Comparison of ENCODE assay signal across 9 mouse cellular contexts in genomic region chrX:7673578-7674281, GRCm38 (mm10). TPM values are rescaled to one million over a fixed set of nuclear protein-coding genes. Genes with fewer than 3 reads are reported as not detected.
DNase-seq lines count a peak whose midpoint lies in the region; ATAC-seq and TF ChIP-seq lines count a peak whose summit lies in the region.
"Had no signal": no experiment of that assay in that cellular context is flagged by ENCODE, and none has a peak within 500 bp of the region (broad histone marks: within the 10 kb centered on the region; RNA-seq: fewer than 3 reads in every experiment).

No protein-coding gene starts in this region.

- peak overlapping the region; percentile 39; the same call in 1 of the 2 replicates for H3K4me2 ChIP-seq in hindbrain, embryonic 12.5 days (replicated peaks)
- no peak overlapping the region for H3K4me2 ChIP-seq in hindbrain, embryonic 16.5 days (ENCODE audit: low read length)
- peak overlapping the region; percentile 46 for H3K4me2 ChIP-seq in lung, postnatal 0 days (replicated peaks; ENCODE audit: low read depth, low read length)

- H3K4me1 ChIP-seq in hindbrain, embryonic 12.5 days, result no peaks in the 10 kb centered on the region
- no peaks in the 10 kb centered on the region for H3K4me1 ChIP-seq in hindbrain, embryonic 16.5 days (ENCODE audit: control insufficient read depth, insufficient read depth, low read depth, low read length)
- H3K4me1 ChIP-seq in ES-E14 (ENCODE audit: control insufficient read depth in 2 of 2, insufficient read depth in 2 of 2, low read length in 2 of 2, poor library complexity in 1 of 2), result peaks cover 0 to 3% of the 10 kb centered on the region in 2 experiments; a peak in 1 of 4 replicates
- no peaks in the 10 kb centered on the region for H3K4me1 ChIP-seq in lung, postnatal 0 days (ENCODE audit: insufficient read depth, low read depth, low read length)

- no peak overlapping the region for H3K9ac ChIP-seq in hindbrain, embryonic 12.5 days
- H3K9ac ChIP-seq in hindbrain, embryonic 16.5 days (ENCODE audit: low read depth, low read length), result no peak overlapping the region
- H3K9ac ChIP-seq in ES-E14 (ENCODE audit: insufficient read depth, low read depth, low read length, poor library complexity, severe bottlenecking), result peak overlapping the region; percentile 70
- H3K9ac ChIP-seq in lung, postnatal 0 days (replicated peaks; ENCODE audit: low read depth), result no peak overlapping the region

- ATAC-seq in hindbrain, embryonic 12.5 days (ENCODE audit: low FRiP score), result no peak
- ATAC-seq in hindbrain, embryonic 16.5 days, result no peak
- peak; percentile 61 for ATAC-seq in granulocyte monocyte progenitor cell, adult 5-6 weeks (replicated peaks; ENCODE audit: poor library complexity, severe bottlenecking)
- ATAC-seq in lung, postnatal 0 days, result peak; percentile 46

- 45% methylated on average over 12 of the region's 12 CpGs for WGBS in hindbrain, embryonic 12.5 days
- WGBS in hindbrain, embryonic 16.5 days, result 43% methylated on average over 12 of the region's 12 CpGs
- WGBS in lung, postnatal 0 days, result 24% methylated on average over 10 of the region's 12 CpGs

- DNase-seq in ES-E14 (ENCODE audit: low read depth, low spot score), result peak; percentile 40
- DNase-seq in lung, postnatal 0 days (ENCODE audit: low spot score), result peak; percentile 61
- peak; percentile 50 for DNase-seq in yolk sac, embryonic 10.5 days (ENCODE audit: low spot score)
- no peak for DNase-seq in right cerebral cortex, postnatal 10 days (ENCODE audit: low spot score in 2 of 2)
- DNase-seq in left cerebral cortex, adult 2 months (ENCODE audit: extremely low spot score in 1 of 2, low spot score in 2 of 2), result no peak

- no peak for TF ChIP-seq EP300 in lung, postnatal 0 days (IDR thresholded peaks at IDR 0.05)

- H3K27me3 ChIP-seq in hindbrain, embryonic 12.5 days, result peaks cover 4% of the 10 kb centered on the region; the same call in 1 of the 2 replicates
- no peaks in the 10 kb centered on the region for H3K27me3 ChIP-seq in hindbrain, embryonic 16.5 days (replicated peaks; ENCODE audit: control insufficient read depth, insufficient read depth, low read length)
- H3K27me3 ChIP-seq in lung, postnatal 0 days (replicated peaks; ENCODE audit: insufficient read depth, low read length), result no peaks in the 10 kb centered on the region

- H3K9me3 ChIP-seq in hindbrain, embryonic 12.5 days (replicated peaks), result no peaks in the 10 kb centered on the region
- H3K9me3 ChIP-seq in hindbrain, embryonic 16.5 days (ENCODE audit: control insufficient read depth, low read length), result no peaks in the 10 kb centered on the region
- no peaks in the 10 kb centered on the region for H3K9me3 ChIP-seq in ES-E14 (ENCODE audit: control insufficient read depth, insufficient read depth, low read depth, low read length)
- H3K9me3 ChIP-seq in lung, postnatal 0 days (ENCODE audit: low read length), result no peaks in the 10 kb centered on the region

- H3K36me3 ChIP-seq in hindbrain, embryonic 12.5 days, result no peaks in the 10 kb centered on the region
- H3K36me3 ChIP-seq in hindbrain, embryonic 16.5 days (ENCODE audit: control insufficient read depth, insufficient read depth, low read length), result no peaks in the 10 kb centered on the region
- H3K36me3 ChIP-seq in ES-E14 (ENCODE audit: control insufficient read depth, insufficient read depth, low read length, poor library complexity, severe bottlenecking), result peaks cover 8% of the 10 kb centered on the region
- no peaks in the 10 kb centered on the region for H3K36me3 ChIP-seq in lung, postnatal 0 days (ENCODE audit: insufficient read depth, low read length)

- intact Hi-C loops in left cerebral cortex, adult 2 months (cut with DNase I), result loop anchor here (10.0 kb wide), 1 partner anchor 349 kb away; no protein-coding TSS in a partner anchor

- H3K27ac ChIP-seq in hindbrain, embryonic 12.5 days, result no peak overlapping the region
- H3K27ac ChIP-seq in hindbrain, embryonic 16.5 days (ENCODE audit: low read depth, low read length), result no peak overlapping the region
- peak overlapping the region; percentile 85 for H3K27ac ChIP-seq in ES-E14 (ENCODE audit: insufficient read depth, low read depth, low read length, poor library complexity, severe bottlenecking)
- H3K27ac ChIP-seq in lung, postnatal 0 days (ENCODE audit: low read length), result peak overlapping the region; percentile 66
- H3K27ac ChIP-seq in left cerebral cortex, adult 2 months, result no peak overlapping the region
- H3K27ac ChIP-seq: heart, adult 2 months had no signal

- H3K4me3 ChIP-seq in hindbrain, embryonic 12.5 days, result no peak overlapping the region
- no peak overlapping the region for H3K4me3 ChIP-seq in hindbrain, embryonic 16.5 days (ENCODE audit: low read length)
- peak overlapping the region; percentile 60 to 67; a peak in 3 of 4 replicates for H3K4me3 ChIP-seq in ES-E14 (ENCODE audit: insufficient read depth in 1 of 2, low read depth in 1 of 2, low read length in 2 of 2, poor library complexity in 1 of 2, severe bottlenecking in 1 of 2)
- H3K4me3 ChIP-seq in lung, postnatal 0 days (ENCODE audit: low read depth, low read length), result no peak overlapping the region
- H3K4me3 ChIP-seq in left cerebral cortex, adult 2 months, result no peak overlapping the region
- H3K4me3 ChIP-seq: heart, adult 2 months had no signal

- in situ Hi-C loops in ES-E14 (cut with MboI; ENCODE audit: low sequenced_read_pairs in 2 of 2, unreplicated experiment in 2 of 2), result no loop called here

- TF ChIP-seq CTCF in lung, postnatal 0 days (IDR thresholded peaks at IDR 0.05), result no peak
- no peak for TF ChIP-seq CTCF in left cerebral cortex, adult 2 months (IDR thresholded peaks at IDR 0.05)

TF ChIP-seq in ES-E14, 5 proteins besides CTCF, POLR2A, EP300 and RAD21:
- no peak for TF ChIP-seq HCFC1 (IDR thresholded peaks at IDR 0.05; ENCODE audit: borderline replicate concordance, insufficient read depth, low read length)
- no peak for TF ChIP-seq CHD2 (IDR thresholded peaks at IDR 0.05; ENCODE audit: low read depth, low read length)
- TF ChIP-seq ZC3H11A (IDR thresholded peaks at IDR 0.05; ENCODE audit: borderline replicate concordance, low read depth, low read length), result no peak
- TF ChIP-seq ZNF384 (IDR thresholded peaks at IDR 0.05; ENCODE audit: low read depth, low read length), result no peak
- no peak for TF ChIP-seq MAFK (IDR thresholded peaks at IDR 0.05; ENCODE audit: insufficient read depth, low read depth, low read length)

RNA-seq across cellular contexts. Expression of gene Plp2, which starts 2.5 kb away (rescaled TPM):
- 39.3 and 44.7 TPM in 2 replicates for polyA plus RNA-seq in hindbrain, embryonic 12.5 days (2016; fragmentation: Nextera tagmentation; extraction: Ambion mirVana)
- polyA plus RNA-seq in hindbrain, embryonic 16.5 days (2015; fragmentation: Nextera tagmentation; extraction: Ambion mirVana), result 21.1 and 24.8 TPM in 2 replicates
- 278 and 336 TPM in 2 replicates for total RNA-seq in ES-E14 (2012; rRNA removed)
- total RNA-seq in granulocyte monocyte progenitor cell, adult 5-6 weeks (2014; fragmentation: Nextera tagmentation), result 51.4 and 73.9 TPM in 2 replicates
- 16.0 and 20.9 TPM in 2 replicates for total RNA-seq in granulocyte monocyte progenitor cell, adult 5-6 weeks (2017)
- 238 and 242 TPM in 2 replicates for polyA plus RNA-seq in lung, postnatal 0 days (2015; fragmentation: Nextera tagmentation; extraction: Ambion mirVana)
- 1 to 10 TPM; 6.5 to 8.8 TPM for total RNA-seq in left cerebral cortex, adult 2 months (2021)

RNA-seq across cellular contexts. Expression of gene Magix, which starts 7.3 kb away (rescaled TPM):
- 0.50 TPM in 1 of 2 replicates, not detected in the other for polyA plus RNA-seq in hindbrain, embryonic 12.5 days (2016; fragmentation: Nextera tagmentation; extraction: Ambion mirVana)
- polyA plus RNA-seq in hindbrain, embryonic 16.5 days (2015; fragmentation: Nextera tagmentation; extraction: Ambion mirVana), result 0.25 and 0.45 TPM in 2 replicates
- 0.11 and 0.36 TPM in 2 replicates for total RNA-seq in ES-E14 (2012; rRNA removed)
- not detected in 2 replicates for total RNA-seq in granulocyte monocyte progenitor cell, adult 5-6 weeks (2014; fragmentation: Nextera tagmentation)
- total RNA-seq in granulocyte monocyte progenitor cell, adult 5-6 weeks (2017), result 0.17 TPM in 1 of 2 replicates, not detected in the other
- polyA plus RNA-seq in lung, postnatal 0 days (2015; fragmentation: Nextera tagmentation; extraction: Ambion mirVana), result 3.5 and 3.7 TPM in 2 replicates
- under 1 TPM; 0.16 to 0.43 TPM for total RNA-seq in left cerebral cortex, adult 2 months (2021)

RNA-seq across cellular contexts. Expression of gene Prickle3, which starts 16.7 kb away (rescaled TPM):
- 3.1 TPM in 2 replicates for polyA plus RNA-seq in hindbrain, embryonic 12.5 days (2016; fragmentation: Nextera tagmentation; extraction: Ambion mirVana)
- polyA plus RNA-seq in hindbrain, embryonic 16.5 days (2015; fragmentation: Nextera tagmentation; extraction: Ambion mirVana), result 1.7 and 2.2 TPM in 2 replicates
- total RNA-seq in ES-E14 (2012; rRNA removed), result 1.5 and 2.2 TPM in 2 replicates
- total RNA-seq in granulocyte monocyte progenitor cell, adult 5-6 weeks (2014; fragmentation: Nextera tagmentation), result 8.4 and 12.5 TPM in 2 replicates
- total RNA-seq in granulocyte monocyte progenitor cell, adult 5-6 weeks (2017), result 2.6 and 2.7 TPM in 2 replicates
- polyA plus RNA-seq in lung, postnatal 0 days (2015; fragmentation: Nextera tagmentation; extraction: Ambion mirVana), result 6.5 and 6.9 TPM in 2 replicates
- 1 to 10 TPM; 1.1 to 2.4 TPM for total RNA-seq in left cerebral cortex, adult 2 months (2021)

RNA-seq across cellular contexts. Expression of gene Gpkow, which starts 23.2 kb away (rescaled TPM):
- polyA plus RNA-seq in hindbrain, embryonic 12.5 days (2016; fragmentation: Nextera tagmentation; extraction: Ambion mirVana), result 45.5 and 46.4 TPM in 2 replicates
- polyA plus RNA-seq in hindbrain, embryonic 16.5 days (2015; fragmentation: Nextera tagmentation; extraction: Ambion mirVana), result 45.7 and 51.2 TPM in 2 replicates
- total RNA-seq in ES-E14 (2012; rRNA removed), result 9.5 and 11.5 TPM in 2 replicates
- total RNA-seq in granulocyte monocyte progenitor cell, adult 5-6 weeks (2014; fragmentation: Nextera tagmentation), result 18.9 and 21.2 TPM in 2 replicates
- total RNA-seq in granulocyte monocyte progenitor cell, adult 5-6 weeks (2017), result 30.4 and 32.7 TPM in 2 replicates
- polyA plus RNA-seq in lung, postnatal 0 days (2015; fragmentation: Nextera tagmentation; extraction: Ambion mirVana), result 25.9 and 26.1 TPM in 2 replicates
- total RNA-seq in left cerebral cortex, adult 2 months (2021), result 10 to 100 TPM; 32.9 to 34.5 TPM

RNA-seq across cellular contexts. Expression of gene Syp, which starts 35.5 kb away (rescaled TPM):
- 44.3 and 47.2 TPM in 2 replicates for polyA plus RNA-seq in hindbrain, embryonic 12.5 days (2016; fragmentation: Nextera tagmentation; extraction: Ambion mirVana)
- polyA plus RNA-seq in hindbrain, embryonic 16.5 days (2015; fragmentation: Nextera tagmentation; extraction: Ambion mirVana), result 249 and 292 TPM in 2 replicates
- 1.6 and 4.9 TPM in 2 replicates for total RNA-seq in ES-E14 (2012; rRNA removed)
- total RNA-seq in granulocyte monocyte progenitor cell, adult 5-6 weeks (2014; fragmentation: Nextera tagmentation), result 0.23 and 0.97 TPM in 2 replicates
- total RNA-seq in granulocyte monocyte progenitor cell, adult 5-6 weeks (2017), result 0.13 TPM in 1 of 2 replicates, not detected in the other
- polyA plus RNA-seq in lung, postnatal 0 days (2015; fragmentation: Nextera tagmentation; extraction: Ambion mirVana), result 1.5 and 1.6 TPM in 2 replicates
- total RNA-seq in left cerebral cortex, adult 2 months (2021), result 1,000 to 10,000 TPM; 1,746 to 1,868 TPM

Comparison
In these comparisons a context has a peak if more than half of its experiments do, and no peak if none do; other contexts are left out.
1. ATAC-seq: peak in granulocyte monocyte progenitor cell, adult 5-6 weeks (single experiment) and lung, postnatal 0 days (single experiment); none in hindbrain, embryonic 12.5 days (single experiment) and hindbrain, embryonic 16.5 days (single experiment).
2. H3K27ac ChIP-seq: peak in ES-E14 (single experiment) and lung, postnatal 0 days (single experiment); none in hindbrain, embryonic 12.5 days (single experiment), hindbrain, embryonic 16.5 days (single experiment) and left cerebral cortex, adult 2 months (single experiment).
3. H3K4me3 ChIP-seq: peak in ES-E14 (2 of 2); none in hindbrain, embryonic 12.5 days (single experiment), hindbrain, embryonic 16.5 days (single experiment), lung, postnatal 0 days (single experiment) and left cerebral cortex, adult 2 months (single experiment).
4. DNase-seq: peak in ES-E14 (single experiment), lung, postnatal 0 days (single experiment) and yolk sac, embryonic 10.5 days (single experiment); none in right cerebral cortex, postnatal 10 days (0 of 2) and left cerebral cortex, adult 2 months (0 of 2).